Mouse (Mus musculus): Measurements from ENCODE around the gene Praf2.
A peak's percentile ranks its signal among the peaks of the same experiment; 100 is the strongest.
"Not testable (repeated sequence)": the region's sequence is repeated elsewhere in the genome, so short reads cannot be mapped to it uniquely, and the experiment has no call there.

The Praf2 gene

GRCm38 (mm10) chrX:7728215-7728921, at the start of gene Praf2:
Gene Praf2, plus strand, starts transcription at chrX:7728439.
- DNase-seq (ENCODE audit: low spot score in 2 of 2), result peak; percentile 60

DNA sequence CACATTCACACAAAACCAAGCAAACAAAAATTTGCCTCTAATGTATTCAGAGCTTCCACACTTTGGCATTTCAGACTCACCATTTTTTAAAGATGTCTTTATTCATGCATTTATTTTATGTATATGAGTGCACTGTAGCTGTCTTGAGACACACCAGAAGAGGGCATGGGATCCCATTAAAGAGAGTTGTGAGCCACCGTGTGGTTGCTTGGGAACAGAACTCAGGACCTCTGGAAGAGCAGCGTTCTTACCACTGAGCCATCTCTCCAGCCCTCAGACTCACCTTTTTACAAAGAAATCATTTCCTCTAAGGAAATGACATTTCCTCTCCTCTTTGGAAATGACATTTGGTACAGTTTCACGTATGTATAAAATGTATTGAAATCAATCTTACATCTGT, 49.3 kb upstream of the Praf2 start:
- no peak for DNase-seq (ENCODE audit: low spot score in 2 of 2)

DNA sequence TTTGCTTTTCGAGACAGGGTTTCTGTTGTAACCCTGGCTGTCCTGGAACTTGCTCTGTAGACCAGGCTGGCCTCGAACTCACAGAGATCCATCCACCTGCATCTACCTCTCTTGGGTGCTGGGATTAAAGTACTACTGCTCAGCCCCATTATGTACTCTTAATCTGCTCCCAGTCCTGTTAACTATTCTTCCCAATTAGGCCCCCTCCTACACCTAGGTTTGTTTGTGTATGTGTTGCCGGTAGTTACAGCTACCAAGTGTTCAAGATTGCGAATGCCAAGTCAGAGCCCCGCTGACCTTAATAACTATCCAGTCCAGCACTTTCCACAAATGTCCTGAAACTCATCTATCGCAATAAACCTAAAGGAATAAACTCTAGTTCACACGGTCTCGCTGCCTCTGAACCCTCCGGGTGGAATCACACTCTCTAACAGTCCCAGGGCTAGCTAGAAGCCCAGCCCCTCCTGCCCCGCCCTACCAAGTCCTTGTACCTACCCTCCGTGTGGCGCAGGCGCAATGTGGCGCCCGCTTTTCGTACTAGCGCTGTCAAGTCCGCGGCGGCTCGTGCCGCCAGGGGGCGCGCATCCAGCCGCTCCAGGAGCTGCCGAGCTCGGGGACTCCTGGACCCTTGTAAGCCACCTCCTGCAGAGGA, 48.7 kb upstream of the Praf2 start:
- DNase-seq (ENCODE audit: low spot score in 2 of 2), result peak; percentile 74 to 89

GRCm38 (mm10) chrX:7680057-7680412, 48.2 kb upstream of the Praf2 start:
- no peak for DNase-seq (ENCODE audit: low spot score in 2 of 2)

DNA sequence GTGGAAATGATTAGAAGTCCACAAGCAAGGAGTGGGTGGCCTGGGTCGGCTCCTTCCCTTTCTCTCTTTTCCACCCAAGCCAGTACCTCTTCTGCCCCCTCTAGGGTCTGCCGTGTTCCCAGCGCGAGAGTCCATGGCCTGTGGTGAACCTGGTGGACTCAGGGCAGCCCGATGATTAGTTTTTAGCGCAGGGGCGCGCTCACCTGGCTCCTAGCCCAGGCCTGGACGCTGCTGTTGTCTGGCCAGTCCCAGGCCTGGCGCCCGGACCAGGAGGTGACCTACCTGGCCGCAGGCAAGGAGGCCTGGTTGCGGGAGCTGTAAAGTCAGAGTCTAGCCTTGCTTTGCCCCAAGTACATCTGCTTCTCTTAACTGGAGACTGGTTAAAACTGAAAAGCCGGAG, 47.4 kb upstream of the Praf2 start, which contains the start of gene Magix:
Gene Magix (minus strand): TSS at position 388 of the 400 bp plus-strand sequence.
- DNase-seq (ENCODE audit: low spot score in 2 of 2), result no peak

GRCm38 (mm10) chrX:7688321-7688720, 39.9 kb upstream of the Praf2 start:
- no peak for DNase-seq (ENCODE audit: low spot score in 2 of 2)

DNA sequence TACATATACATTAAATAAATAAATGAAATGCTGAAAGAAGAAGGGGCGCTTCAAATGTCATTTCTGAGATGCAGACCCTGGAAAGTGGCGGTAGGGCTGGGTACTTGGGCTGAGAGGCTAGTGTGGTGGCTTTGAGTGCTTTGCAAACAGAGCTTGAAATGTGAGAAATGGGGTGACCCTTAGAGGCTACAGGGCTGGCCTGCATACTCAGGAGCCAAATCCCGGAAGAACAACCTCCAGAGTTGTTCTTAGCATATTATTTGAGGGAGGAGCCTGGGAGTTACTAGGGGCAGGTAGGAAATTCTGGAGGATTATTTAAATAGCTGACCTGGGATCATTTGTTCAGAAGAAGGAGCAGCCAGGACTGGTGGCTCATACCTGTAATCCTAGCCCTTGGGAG, 37.8 kb upstream of the Praf2 start:
- no peak for DNase-seq (ENCODE audit: low spot score in 2 of 2)

DNA sequence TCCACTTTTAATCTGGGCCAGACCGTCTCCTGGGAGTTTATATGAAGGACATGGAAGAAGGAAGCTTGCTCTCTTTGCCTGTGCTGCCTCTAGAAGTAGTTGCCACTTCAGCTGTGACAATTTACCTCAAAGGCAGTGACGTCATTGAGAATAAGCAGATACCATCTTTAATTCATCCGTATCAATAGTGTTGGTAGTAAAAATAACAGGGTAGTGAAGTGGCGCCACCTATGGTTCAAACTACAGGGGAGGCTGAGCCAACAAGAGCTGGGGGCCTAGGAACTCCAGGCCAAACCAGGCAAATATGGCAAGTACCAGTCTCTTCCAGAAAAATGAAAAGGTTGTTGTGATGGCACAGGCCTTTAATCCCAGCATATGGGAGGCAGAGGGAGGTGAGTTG, 35.4 kb upstream of the Praf2 start:
- DNase-seq (ENCODE audit: low spot score in 2 of 2), result peak in 1 of 2 experiments; percentile 37

- DNase-seq (ENCODE audit: low spot score in 2 of 2), result no peak
These were observed 31.7 kb upstream of the Praf2 start for GRCm38 (mm10) chrX:7696520-7696919.

GRCm38 (mm10) chrX:7696954-7697381, 31.3 kb upstream of the Praf2 start, which contains the start of gene Gpkow:
Gene Gpkow, plus strand, starts transcription at chrX:7697131.
- DNase-seq (ENCODE audit: low spot score in 2 of 2), result peak; percentile 69 to 74

- not testable (repeated sequence) for DNase-seq (ENCODE audit: low spot score in 2 of 2)
These were observed 14.5 kb upstream of the Praf2 start for GRCm38 (mm10) chrX:7713764-7714134.

- DNase-seq (ENCODE audit: low spot score in 2 of 2), result peak; percentile 85 to 90
These were observed 13.9 kb upstream of the Praf2 start, which contains the start of gene Wdr45 for GRCm38 (mm10) chrX:7714135-7714899. Gene Wdr45, plus strand, starts transcription at chrX:7714333.

DNA sequence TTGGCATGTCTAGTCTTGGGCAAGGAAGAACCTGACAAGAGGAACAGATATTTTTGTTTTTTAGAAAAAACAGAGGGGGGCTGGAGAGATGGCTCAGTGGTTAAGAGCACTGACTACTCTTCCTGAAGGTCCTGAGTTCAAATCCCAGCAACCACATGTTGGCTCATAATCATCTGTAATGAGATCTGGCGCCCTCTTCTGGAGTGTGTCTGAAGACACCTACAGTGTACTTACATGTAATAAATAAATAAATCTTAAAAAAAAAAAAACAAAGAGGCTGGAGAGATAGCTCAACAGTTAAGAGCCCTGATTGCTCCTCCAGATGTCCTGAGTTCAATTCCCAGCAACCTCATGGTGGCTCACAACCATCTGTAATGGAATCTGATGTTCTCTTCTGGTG, 12.2 kb upstream of the Praf2 start:
- DNase-seq (ENCODE audit: low spot score in 2 of 2), result not testable (repeated sequence)

DNA sequence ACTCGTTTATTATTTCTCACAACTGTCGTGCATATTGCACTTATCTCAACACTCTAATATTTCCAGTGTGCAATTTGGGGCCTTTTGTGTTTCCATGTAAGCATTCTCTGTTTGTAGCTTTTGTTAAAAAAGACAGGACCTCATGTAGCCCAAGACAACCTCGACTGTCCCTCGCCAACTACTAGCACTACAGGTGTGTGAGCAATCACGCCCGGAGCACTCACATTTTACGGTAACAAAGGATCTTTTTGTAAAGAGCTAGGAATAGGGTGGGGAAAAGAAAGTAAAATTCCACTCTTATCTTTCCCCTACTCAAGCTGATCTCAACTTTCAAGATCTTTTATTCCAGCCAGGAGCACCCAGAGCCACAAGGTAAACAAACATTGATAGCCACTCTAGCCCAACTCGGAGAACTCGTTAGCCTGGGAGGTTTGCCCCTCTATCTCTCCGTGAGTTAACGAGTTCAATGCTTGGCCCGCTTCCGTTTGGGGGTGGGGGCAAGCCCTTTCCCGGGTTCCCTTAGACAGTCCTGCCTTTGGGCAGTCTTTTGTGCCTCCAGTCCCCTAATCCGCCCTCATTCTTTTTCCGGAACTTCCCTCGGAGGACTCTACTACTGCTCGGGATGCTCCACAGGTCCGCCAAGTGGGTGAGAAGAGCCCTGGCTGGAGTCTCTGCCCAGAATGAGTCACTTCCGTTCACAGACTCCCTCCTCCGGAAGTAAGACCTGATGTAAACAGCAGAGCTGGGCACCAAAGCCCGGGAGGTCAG, 6.5 kb upstream of the Praf2 start, which contains the start of gene Gm45208:
Gene Gm45208 (plus strand): TSS at position 732 of the 768 bp plus-strand sequence.
- DNase-seq (ENCODE audit: low spot score in 2 of 2), result peak; percentile 38 to 49

DNA sequence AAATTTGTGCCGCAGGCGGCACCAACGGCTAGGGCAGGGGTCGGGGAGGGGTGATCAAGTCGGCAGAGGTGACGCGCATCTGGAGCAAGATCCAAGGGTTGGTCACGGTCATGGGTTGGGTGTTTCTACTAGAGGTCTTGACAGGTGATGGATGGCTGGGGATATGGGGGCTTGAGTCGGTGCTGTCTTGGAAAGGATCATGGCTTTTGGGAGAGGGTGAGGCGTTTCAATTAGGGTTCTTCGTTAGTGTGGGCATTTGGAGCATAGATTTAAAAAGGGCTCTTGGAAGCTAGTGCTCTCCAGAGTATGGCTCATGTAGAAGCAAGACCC, 6.0 kb upstream of the Praf2 start:
- no peak for DNase-seq (ENCODE audit: low spot score in 2 of 2)

GRCm38 (mm10) chrX:7722691-7723090, 5.5 kb upstream of the Praf2 start:
- no peak for DNase-seq (ENCODE audit: low spot score in 2 of 2)

- DNase-seq (ENCODE audit: low spot score in 2 of 2), result no peak
These were observed 4.1 kb upstream of the Praf2 start for GRCm38 (mm10) chrX:7724135-7724534.

DNA sequence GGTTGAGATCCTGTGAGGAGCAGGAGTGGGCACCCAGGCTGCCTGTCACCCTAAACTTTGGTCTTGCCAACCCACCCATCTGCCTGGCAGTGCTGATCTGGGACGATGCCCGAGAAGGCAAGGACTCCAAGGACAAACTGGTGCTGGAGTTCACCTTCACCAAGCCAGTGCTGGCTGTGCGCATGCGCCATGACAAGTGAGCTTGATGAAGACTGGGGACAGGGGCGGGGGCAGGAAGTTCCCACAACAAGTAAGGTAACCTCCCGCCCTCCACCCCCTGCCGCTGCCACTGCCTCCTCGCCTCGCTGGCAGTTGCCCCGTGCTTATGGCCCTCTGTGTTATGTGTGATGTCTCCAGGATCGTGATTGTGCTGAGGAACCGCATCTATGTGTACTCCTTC, 2.4 kb upstream of the Praf2 start:
- no peak for DNase-seq (ENCODE audit: low spot score in 2 of 2)

DNA sequence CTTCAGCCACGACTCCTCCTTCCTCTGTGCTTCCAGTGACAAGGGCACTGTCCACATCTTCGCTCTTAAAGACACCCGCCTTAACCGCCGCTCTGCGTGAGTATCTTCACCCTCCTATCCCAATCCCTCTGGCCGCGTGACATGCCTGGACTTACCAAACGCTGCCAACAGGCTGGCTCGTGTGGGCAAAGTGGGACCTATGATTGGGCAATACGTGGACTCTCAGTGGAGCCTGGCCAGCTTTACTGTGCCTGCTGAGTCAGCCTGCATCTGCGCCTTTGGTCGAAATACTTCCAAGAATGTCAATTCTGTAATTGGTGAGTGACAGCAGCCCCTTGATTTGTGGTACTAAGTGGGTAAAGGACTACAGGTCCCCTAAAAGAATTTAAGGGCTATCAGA, 1.1 kb upstream of the Praf2 start:
- no peak for DNase-seq (ENCODE audit: low spot score in 2 of 2)

- DNase-seq (ENCODE audit: low spot score in 2 of 2), result no peak
These were observed 655 bp downstream of the Praf2 start for GRCm38 (mm10) chrX:7728922-7729265.

DNA sequence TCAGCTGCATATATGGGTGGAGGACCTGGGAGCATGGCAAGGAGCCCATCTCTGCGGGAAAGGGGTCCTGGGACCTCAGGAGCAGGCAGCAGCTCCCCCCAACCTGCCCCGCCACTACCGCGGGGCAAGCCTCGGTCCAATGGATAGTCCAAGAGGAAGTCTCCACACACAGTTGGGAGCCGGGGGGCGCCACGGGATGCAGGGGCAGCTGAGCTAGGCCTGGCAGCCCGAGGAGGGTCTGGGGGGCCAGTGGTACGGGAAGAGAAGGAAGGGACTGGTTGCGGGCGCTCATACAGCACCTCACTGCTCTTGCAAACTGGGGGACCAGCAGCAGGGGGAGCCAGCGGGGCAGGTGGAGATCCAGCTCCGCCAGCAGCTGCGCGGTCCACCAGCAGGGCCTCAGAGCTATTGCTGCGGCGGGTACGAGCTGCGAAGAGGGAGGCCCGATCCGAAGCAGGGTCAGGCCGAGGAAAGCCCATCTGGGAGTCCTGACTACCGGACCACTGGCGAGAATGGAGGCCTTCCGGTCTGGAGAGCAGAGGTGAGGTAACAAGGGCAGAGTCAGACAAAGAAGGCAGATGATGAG, 5.4 kb downstream of the Praf2 start:
- peak; percentile 69 to 85 for DNase-seq (ENCODE audit: low spot score in 2 of 2)

Measured in thymus, postnatal 10 days (tissue).